Mouse (Mus musculus) hindbrain, embryonic 16.5 days (tissue): ENCODE data around the gene Cdc42ep4. TPM values are rescaled to one million over a fixed set of nuclear protein-coding genes. Genes with fewer than 3 reads are reported as not detected.

Source experiments
- ATAC-seq: fragments of 200-750 bp; cut with Nextera tagmentation; 2 replicates; pipeline ENCODE4 v1.8.0; 2017; ENCODE audit warnings: moderate TSS enrichment, moderate library complexity
- H3K27ac ChIP-seq: fragments of 300-500 bp; sonication (generic); 2 replicates; pipeline ENCODE4 v1.5.1; 2014; ENCODE audit warnings: low read depth, mild to moderate bottlenecking, control low read depth, low read length, moderate library complexity
- H3K27me3 ChIP-seq: fragments of 300-500 bp; sonication (generic); replicated peaks from 2 replicates; pipeline ENCODE4 v1.6.1; 2014; ENCODE audit warnings: low read length; ENCODE audit not compliant: control insufficient read depth, insufficient read depth
- H3K36me3 ChIP-seq: fragments of 300-500 bp; sonication (generic); 2 replicates; pipeline ENCODE4 v1.6.1; 2014; ENCODE audit warnings: mild to moderate bottlenecking, low read length, moderate library complexity, mixed read lengths; ENCODE audit not compliant: control insufficient read depth, insufficient read depth
- H3K4me1 ChIP-seq: fragments of 300-500 bp; sonication (generic); 2 replicates; pipeline ENCODE4 v1.6.1; 2014; ENCODE audit warnings: low read depth, low read length; ENCODE audit not compliant: control insufficient read depth, insufficient read depth
- H3K4me2 ChIP-seq: fragments of 300-500 bp; sonication (generic); 2 replicates; pipeline ENCODE4 v1.6.1; 2014; ENCODE audit warnings: mild to moderate bottlenecking, low read length, control low read depth, moderate library complexity
- H3K4me3 ChIP-seq: fragments of 300-500 bp; sonication (generic); 2 replicates; pipeline ENCODE4 v1.5.1; 2014; ENCODE audit warnings: mild to moderate bottlenecking, low read length, control low read depth, moderate library complexity
- H3K9ac ChIP-seq: fragments of 300-500 bp; sonication (generic); 2 replicates; pipeline ENCODE4 v1.6.1; 2014; ENCODE audit warnings: low read depth, mild to moderate bottlenecking, control low read depth, low read length, moderate library complexity
- H3K9me3 ChIP-seq: fragments of 300-500 bp; sonication (generic); 2 replicates; pipeline ENCODE4 v1.6.1; 2014; ENCODE audit warnings: mild to moderate bottlenecking, low read length, moderate library complexity; ENCODE audit not compliant: control insufficient read depth
- whole genome bisulfite sequencing: fragments of 180-500 bp; shearing (Covaris S2); extraction: QIAGEN DNeasy Blood & Tissue Kit; methylation state at CpG from one replicate; pipeline ENCODE4 v1.1.7; 2014; 5-methylcytosine and 5-hydroxymethylcytosine counted together
- polyA plus RNA-seq: library from polyadenylated mRNA; unstranded; fragments of >200 nt; fragmentation: Nextera tagmentation; extraction: Ambion mirVana; gene quantifications from 2 replicates; pipeline ENCODE4 v1.2.1, GENCODE M21; 2015

Cdc42ep4 gene
- polyA plus RNA-seq, 1 experiment from 2014 or later: 72.2 TPM

GRCm38 (mm10) chr11:113705966-113706652, 45.6 kb downstream of the Cdc42ep4 start:
- Histone ChIP-seq H3K27me3 (peaks cover 2% of the 10 kb centered on the region; the same call in 1 of the 2 replicates), H3K4me3 (no peak overlapping the region), H3K36me3 (peaks cover 4% of the 10 kb centered on the region; the same call in 1 of the 2 replicates), H3K9ac (no peak overlapping the region), H3K4me2 (no peak overlapping the region), H3K4me1 (peaks cover 14% of the 10 kb centered on the region), H3K27ac (no peak overlapping the region), H3K9me3 (no peaks in the 10 kb centered on the region)
- no peak for ATAC-seq
- 87% methylated on average over 15 of the region's 15 CpGs for WGBS

- WGBS: 29% methylated on average over 5 of the region's 5 CpGs
- Histone ChIP-seq H3K27ac (no peak overlapping the region), H3K4me3 (no peak overlapping the region), H3K9me3 (no peaks in the 10 kb centered on the region), H3K27me3 (no peaks in the 10 kb centered on the region), H3K36me3 (peaks cover 8% of the 10 kb centered on the region; the same call in 1 of the 2 replicates), H3K4me2 (no peak overlapping the region), H3K9ac (no peak overlapping the region), H3K4me1 (no peaks in the 10 kb centered on the region)
- ATAC-seq: peak; percentile 75
Observed at GRCm38 (mm10) chr11:113703758-113704157, 47.9 kb downstream of the Cdc42ep4 start.

GRCm38 (mm10) chr11:113699643-113700042, 52.0 kb downstream of the Cdc42ep4 start:
- no peaks in the 10 kb centered on the region for H3K4me1 ChIP-seq
- no peak overlapping the region for H3K9ac ChIP-seq
- H3K4me3 ChIP-seq: no peak overlapping the region
- ATAC-seq: no peak
- H3K27ac ChIP-seq: no peak overlapping the region
- peaks cover 18% of the 10 kb centered on the region for H3K36me3 ChIP-seq
- H3K27me3 ChIP-seq: no peaks in the 10 kb centered on the region
- 88% methylated on average over 7 of the region's 7 CpGs for WGBS
- H3K4me2 ChIP-seq: no peak overlapping the region
- no peaks in the 10 kb centered on the region for H3K9me3 ChIP-seq

DNA sequence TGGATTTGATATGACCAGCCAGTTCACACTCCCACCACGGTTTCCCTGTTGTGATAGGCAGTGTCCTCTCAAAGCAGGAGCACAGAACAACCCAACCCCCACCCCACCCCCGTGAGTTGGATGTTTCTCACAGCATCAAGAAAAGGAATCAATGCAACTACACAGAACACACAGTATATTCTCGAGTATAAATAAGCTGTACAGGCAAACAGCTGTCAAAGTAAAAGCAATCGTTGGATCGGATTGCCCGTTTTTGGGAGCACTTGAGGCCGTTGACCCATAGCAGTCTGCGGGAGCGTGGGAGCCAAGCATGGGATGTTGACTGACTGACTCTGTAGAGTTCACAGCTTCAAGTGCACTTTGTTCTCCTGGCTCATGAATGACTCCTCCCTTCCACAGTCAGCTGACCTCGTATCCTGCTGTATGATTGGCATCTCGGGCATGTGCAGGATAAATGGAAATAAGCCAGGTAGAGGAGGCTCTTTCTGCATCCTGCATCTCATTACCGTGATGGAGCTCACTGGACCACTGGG, 53.6 kb downstream of the Cdc42ep4 start:
- H3K4me3 ChIP-seq: no peak overlapping the region
- no peaks in the 10 kb centered on the region for H3K9me3 ChIP-seq
- H3K27me3 ChIP-seq: no peaks in the 10 kb centered on the region
- 81% methylated on average over 12 of the region's 12 CpGs for WGBS
- no peak overlapping the region for H3K4me2 ChIP-seq
- H3K4me1 ChIP-seq: no peaks in the 10 kb centered on the region
- no peak for ATAC-seq
- H3K36me3 ChIP-seq: peaks cover 24% of the 10 kb centered on the region
- H3K9ac ChIP-seq: no peak overlapping the region
- H3K27ac ChIP-seq: no peak overlapping the region

DNA sequence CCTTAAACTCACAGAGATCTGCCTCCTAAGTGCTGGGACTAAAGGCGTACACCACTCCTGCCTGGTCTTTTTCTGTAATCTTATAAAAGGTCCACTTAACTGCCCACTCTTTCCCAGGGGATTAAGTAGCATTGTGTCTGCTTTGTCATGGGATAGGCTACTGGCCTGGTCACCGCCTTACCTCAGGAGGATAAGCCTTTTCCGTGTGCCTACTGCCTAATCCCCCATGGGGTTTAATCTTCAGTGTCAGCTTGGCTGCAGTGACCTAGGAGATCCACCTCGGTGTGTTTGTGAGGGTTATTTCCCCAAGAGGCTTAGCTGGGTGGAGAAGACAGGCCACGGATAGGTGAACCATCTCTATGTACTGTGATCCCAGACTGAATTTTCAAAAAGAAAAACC, 54.1 kb downstream of the Cdc42ep4 start:
- Histone ChIP-seq H3K27ac (no peak overlapping the region), H3K4me1 (no peaks in the 10 kb centered on the region), H3K4me2 (no peak overlapping the region), H3K4me3 (no peak overlapping the region), H3K9ac (no peak overlapping the region), H3K9me3 (no peaks in the 10 kb centered on the region), H3K36me3 (peaks cover 24% of the 10 kb centered on the region), H3K27me3 (no peaks in the 10 kb centered on the region)
- 79% methylated on average over 5 of the region's 5 CpGs for WGBS
- ATAC-seq: no peak

GRCm38 (mm10) chr11:113691851-113692250, 59.8 kb downstream of the Cdc42ep4 start:
- H3K36me3 ChIP-seq: peaks cover 30% of the 10 kb centered on the region
- no peak overlapping the region for H3K4me3 ChIP-seq
- H3K9ac ChIP-seq: no peak overlapping the region
- H3K27ac ChIP-seq: no peak overlapping the region
- H3K9me3 ChIP-seq: no peaks in the 10 kb centered on the region
- H3K4me2 ChIP-seq: no peak overlapping the region
- WGBS: 75% methylated on average over 3 of the region's 3 CpGs
- peaks cover 2% of the 10 kb centered on the region; the same call in 1 of the 2 replicates for H3K4me1 ChIP-seq
- H3K27me3 ChIP-seq: no peaks in the 10 kb centered on the region
- ATAC-seq: no peak

GRCm38 (mm10) chr11:113691318-113691717, 60.4 kb downstream of the Cdc42ep4 start:
- 91% methylated on average over 5 of the region's 5 CpGs for WGBS
- 0 out of 2 replicates have a peak, but pooled peaks have one; percentile 46 for ATAC-seq
- H3K4me1 ChIP-seq: peaks cover 8% of the 10 kb centered on the region
- H3K27ac ChIP-seq: no peak overlapping the region
- no peak overlapping the region for H3K9ac ChIP-seq
- no peak overlapping the region for H3K4me2 ChIP-seq
- no peaks in the 10 kb centered on the region for H3K27me3 ChIP-seq
- H3K9me3 ChIP-seq: no peaks in the 10 kb centered on the region
- H3K36me3 ChIP-seq: peaks cover 30% of the 10 kb centered on the region
- no peak overlapping the region for H3K4me3 ChIP-seq

DNA sequence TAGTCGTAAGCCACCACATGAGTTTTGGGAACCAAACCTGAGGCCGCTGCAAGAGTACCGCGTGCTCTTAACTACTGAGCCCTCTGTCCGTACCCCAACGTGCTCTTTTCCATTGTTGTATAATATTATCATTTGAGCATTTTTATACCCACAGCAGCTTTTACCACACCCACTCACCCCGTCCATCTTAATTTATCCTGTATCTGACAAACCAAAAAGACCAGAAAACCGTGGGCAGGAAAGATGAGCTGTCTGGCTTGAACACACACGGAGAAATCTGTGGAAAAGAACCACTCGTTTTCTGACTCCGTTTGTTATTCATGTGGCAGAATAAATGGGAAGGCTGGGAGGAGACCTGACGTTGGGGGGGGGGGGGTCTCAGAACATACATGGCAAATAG, 61.2 kb downstream of the Cdc42ep4 start:
- peaks cover 27% of the 10 kb centered on the region for H3K36me3 ChIP-seq
- no peak overlapping the region for H3K9ac ChIP-seq
- H3K4me3 ChIP-seq: no peak overlapping the region
- WGBS: 92% methylated on average over 12 of the region's 12 CpGs
- no peak overlapping the region for H3K27ac ChIP-seq
- peaks cover 12% of the 10 kb centered on the region for H3K4me1 ChIP-seq
- no peak overlapping the region for H3K4me2 ChIP-seq
- no peak for ATAC-seq
- H3K9me3 ChIP-seq: no peaks in the 10 kb centered on the region
- H3K27me3 ChIP-seq: no peaks in the 10 kb centered on the region

DNA sequence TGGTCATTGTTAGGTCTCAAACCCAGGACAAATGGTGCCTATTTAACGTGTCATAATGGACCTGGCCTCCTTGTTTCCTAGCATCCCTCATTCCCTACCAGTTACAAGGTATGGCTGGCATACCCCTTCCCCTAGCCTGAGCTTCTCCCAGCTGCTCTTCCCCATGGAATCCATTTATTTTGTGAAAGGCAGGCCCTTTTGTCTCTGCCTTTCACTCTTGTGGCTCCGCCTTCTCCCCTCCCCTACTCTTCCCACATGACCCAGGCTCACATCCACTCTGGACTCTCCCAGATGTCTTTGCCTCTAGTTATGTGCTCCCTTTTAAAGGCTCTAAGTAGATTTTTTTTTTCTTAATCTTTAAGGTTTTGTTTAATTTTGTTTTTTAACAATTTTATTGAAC, 64.7 kb downstream of the Cdc42ep4 start:
- 31% methylated on average over 2 of the region's 2 CpGs for WGBS
- Histone ChIP-seq H3K4me1 (peaks cover 29% of the 10 kb centered on the region), H3K27ac (no peak overlapping the region), H3K27me3 (no peaks in the 10 kb centered on the region), H3K36me3 (peaks cover 12% of the 10 kb centered on the region), H3K9ac (no peak overlapping the region), H3K4me2 (no peak overlapping the region), H3K4me3 (no peak overlapping the region), H3K9me3 (no peaks in the 10 kb centered on the region)
- no peak for ATAC-seq
